Mouse (Mus musculus) liver, embryonic 14.5 days (tissue): ENCODE measurements at regions not wholly inside any gene's neighbourhood (a gene's known extent, or its start where the extent isn't known, plus 50 kb on each side); places are given as distances from the start of the nearest gene placed in this dataset.

ENCODE experiments used
- ATAC-seq: fragments of 200-750 bp; cut with Nextera tagmentation; 2 replicates; pipeline ENCODE4 v1.8.0; 2017; ENCODE audit warnings: moderate number of reproducible peaks, mild to moderate bottlenecking, moderate library complexity; ENCODE audit not compliant: insufficient read depth
- DNase-seq, 3 experiments: peaks; one replicate each; pipeline ENCODE4 v3.0.0-alpha.2; 2012 to 2013; ENCODE audit warnings: low read depth in 3 of 3, low spot score in 3 of 3
- H3K27ac ChIP-seq: fragments of 300-500 bp; sonication (generic); 2 replicates; pipeline ENCODE4 v1.5.1; 2014; ENCODE audit warnings: moderate library complexity, mild to moderate bottlenecking, control low read depth, inconsistent platforms
- H3K27me3 ChIP-seq: fragments of 300-500 bp; sonication (generic); 2 replicates; pipeline ENCODE4 v1.6.1; 2014; ENCODE audit warnings: mild to moderate bottlenecking, low read length, moderate library complexity; ENCODE audit not compliant: control insufficient read depth, insufficient read depth
- H3K36me3 ChIP-seq: fragments of 300-500 bp; sonication (generic); replicated peaks from 2 replicates; pipeline ENCODE4 v1.6.1; 2014; ENCODE audit warnings: low read depth; ENCODE audit not compliant: control insufficient read depth, insufficient read depth
- H3K4me1 ChIP-seq, 2 experiments: fragments of 200-500 bp in 1 of 2; fragments of 300-500 bp in 1 of 2; sonication (generic) in 1 of 2; replicated peaks; 2 replicates each; pipeline ENCODE4 v1.6.1; 2012 to 2014; ENCODE audit warnings: antibody characterized with exemption in 1 of 2, inconsistent platforms in 1 of 2, low read length in 1 of 2; ENCODE audit not compliant: control insufficient read depth in 2 of 2, insufficient read depth in 2 of 2
- H3K4me2 ChIP-seq: fragments of 300-500 bp; sonication (generic); 2 replicates; pipeline ENCODE4 v1.6.1; 2014; ENCODE audit warnings: low read depth, mild to moderate bottlenecking, control low read depth, moderate library complexity
- H3K4me3 ChIP-seq, 2 experiments: fragments of 200-500 bp in 1 of 2; fragments of 300-500 bp in 1 of 2; sonication (generic) in 1 of 2; 2 replicates each; pipeline ENCODE4 v1.5.1; 2012 to 2014; ENCODE audit warnings: low read depth in 2 of 2, low read length in 2 of 2, mild to moderate bottlenecking in 2 of 2, control low read depth in 1 of 2, inconsistent platforms in 1 of 2, moderate library complexity in 1 of 2; ENCODE audit not compliant: insufficient read depth in 1 of 2
- H3K9ac ChIP-seq: fragments of 300-500 bp; sonication (generic); replicated peaks from 2 replicates; pipeline ENCODE4 v1.6.1; 2014; ENCODE audit warnings: mild to moderate bottlenecking, control low read depth, moderate library complexity
- H3K9me3 ChIP-seq: fragments of 300-500 bp; sonication (generic); 2 replicates; pipeline ENCODE4 v1.6.1; 2016; ENCODE audit warnings: low read length, mixed read lengths; ENCODE audit not compliant: control insufficient read depth
- CTCF ChIP-seq: IDR thresholded peaks from 2 replicates; pipeline ENCODE4 v1.5.1; 2016; ENCODE audit warnings: antibody characterized with exemption, low read depth, control low read depth
- EP300 ChIP-seq: IDR thresholded peaks from 2 replicates; pipeline ENCODE4 v1.6.1; 2016; ENCODE audit warnings: antibody characterized with exemption, low read depth
- WGBS: fragments of 180-500 bp; shearing (Covaris S2); extraction: QIAGEN DNeasy Blood & Tissue Kit; methylation state at CpG from one replicate; pipeline ENCODE4 v1.1.7; 2014; ENCODE audit not compliant: insufficient replicate concordance; 5-methylcytosine and 5-hydroxymethylcytosine counted together

GRCm38 (mm10) chr13:53553192-53553875, 80.5 kb upstream of the Msx2 start:
- 0 out of 4 replicates have a peak, but pooled peaks cover 0 to 3% of the 10 kb centered on the region in 2 experiments for H3K4me1 ChIP-seq
- H3K4me2 ChIP-seq: no peak overlapping the region
- H3K27ac ChIP-seq: no peak overlapping the region
- TF ChIP-seq EP300 (no peak), CTCF (no peak)
- no peaks in the 10 kb centered on the region for H3K9me3 ChIP-seq
- no peaks in the 10 kb centered on the region for H3K36me3 ChIP-seq
- H3K4me3 ChIP-seq: no peak overlapping the region
- no peaks in the 10 kb centered on the region for H3K27me3 ChIP-seq
- 25% methylated on average over 13 of the region's 13 CpGs for WGBS
- ATAC-seq (no peak), DNase-seq (no peak)
- no peak overlapping the region for H3K9ac ChIP-seq

- no peak overlapping the region for H3K9ac ChIP-seq
- no peaks in the 10 kb centered on the region for H3K9me3 ChIP-seq
- WGBS: 64% methylated on average over 11 of the region's 11 CpGs
- no peak overlapping the region for H3K4me3 ChIP-seq
- DNase-seq: no peak
- no peak overlapping the region for H3K4me2 ChIP-seq
- no peak for ATAC-seq
- no peaks in the 10 kb centered on the region for H3K36me3 ChIP-seq
- H3K27ac ChIP-seq: no peak overlapping the region
- no peaks in the 10 kb centered on the region for H3K27me3 ChIP-seq
- TF ChIP-seq CTCF (no peak), EP300 (no peak)
- 0 out of 4 replicates have a peak, but pooled peaks cover 0 to 2% of the 10 kb centered on the region in 2 experiments for H3K4me1 ChIP-seq
Measured at GRCm38 (mm10) chr13:53548396-53548795, 75.5 kb upstream of the Msx2 start.

DNA sequence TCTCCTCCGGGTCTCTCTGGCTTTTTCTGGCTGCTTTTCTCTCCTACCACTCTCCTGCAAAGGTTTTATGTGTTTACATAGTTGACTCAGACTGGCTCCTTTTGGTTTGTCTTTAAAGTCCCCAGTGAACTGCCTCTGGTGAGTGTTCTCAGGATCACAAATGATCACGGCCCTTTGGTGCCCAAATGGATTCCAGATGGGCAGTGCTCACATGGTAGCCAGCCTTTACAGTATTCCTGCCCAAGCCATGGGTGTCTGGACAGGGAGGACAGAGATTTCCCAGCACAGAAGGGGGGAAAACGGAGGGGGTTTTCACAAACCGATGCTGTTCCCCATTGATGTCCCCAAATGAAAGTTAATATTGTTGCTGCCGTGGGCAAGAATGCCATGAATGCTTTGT, 70.4 kb upstream of the Msx2 start:
- 53% methylated on average over 5 of the region's 5 CpGs for WGBS

GRCm38 (mm10) chr13:53539797-53540196, 66.9 kb upstream of the Msx2 start:
- no peaks in the 10 kb centered on the region for H3K9me3 ChIP-seq
- H3K9ac ChIP-seq: no peak overlapping the region
- H3K4me1 ChIP-seq: no peaks in the 10 kb centered on the region
- 67% methylated on average over 5 of the region's 5 CpGs for WGBS
- no peaks in the 10 kb centered on the region for H3K27me3 ChIP-seq
- ATAC-seq (no peak), DNase-seq (no peak)
- TF ChIP-seq EP300: no peak
- no peak for TF ChIP-seq CTCF
- no peak overlapping the region for H3K4me3 ChIP-seq
- no peaks in the 10 kb centered on the region for H3K36me3 ChIP-seq
- no peak overlapping the region for H3K27ac ChIP-seq
- H3K4me2 ChIP-seq: no peak overlapping the region

More for the DNA sequence above, 70.4 kb upstream of the Msx2 start:
- Histone ChIP-seq H3K4me3 (no peak overlapping the region), H3K36me3 (no peaks in the 10 kb centered on the region), H3K4me2 (no peak overlapping the region), H3K27ac (no peak overlapping the region), H3K9me3 (no peaks in the 10 kb centered on the region), H3K27me3 (no peaks in the 10 kb centered on the region), H3K4me1 (no peaks in the 10 kb centered on the region), H3K9ac (no peak overlapping the region)
- TF ChIP-seq EP300: no peak
- TF ChIP-seq CTCF: no peak
- ATAC-seq (no peak), DNase-seq (no peak)

GRCm38 (mm10) chr13:53537937-53538336, 65.1 kb upstream of the Msx2 start:
- DNase-seq (no peak), ATAC-seq (no peak)
- H3K4me3 ChIP-seq: no peak overlapping the region
- no peaks in the 10 kb centered on the region for H3K9me3 ChIP-seq
- H3K27me3 ChIP-seq: no peaks in the 10 kb centered on the region
- no peak overlapping the region for H3K4me2 ChIP-seq
- no peaks in the 10 kb centered on the region for H3K36me3 ChIP-seq
- WGBS: 71% methylated on average over 6 of the region's 6 CpGs
- H3K9ac ChIP-seq: no peak overlapping the region
- TF ChIP-seq CTCF (no peak), EP300 (no peak)
- no peak overlapping the region for H3K27ac ChIP-seq
- H3K4me1 ChIP-seq: no peaks in the 10 kb centered on the region
